Mouse (Mus musculus) liver, embryonic 12.5 days (tissue): ENCODE data around the gene Tbc1d16. TPM values are rescaled to one million over a fixed set of nuclear protein-coding genes. Genes with fewer than 3 reads are reported as not detected.

ENCODE experiments used
- ATAC-seq: fragments of 200-750 bp; cut with Nextera tagmentation; 2 replicates; pipeline ENCODE4 v1.8.0; 2017; ENCODE audit warnings: moderate number of reproducible peaks, mild to moderate bottlenecking, moderate library complexity
- H3K27ac ChIP-seq: fragments of 300-500 bp; sonication (generic); 2 replicates; pipeline ENCODE4 v1.5.1; 2016; ENCODE audit warnings: mild to moderate bottlenecking
- H3K27me3 ChIP-seq: fragments of 300-500 bp; sonication (generic); replicated peaks from 2 replicates; pipeline ENCODE4 v1.6.1; 2016; ENCODE audit warnings: mild to moderate bottlenecking, moderate library complexity
- H3K36me3 ChIP-seq: fragments of 300-500 bp; sonication (generic); 2 replicates; pipeline ENCODE4 v1.6.1; 2016; ENCODE audit warnings: mild to moderate bottlenecking, moderate library complexity
- H3K4me1 ChIP-seq: fragments of 300-500 bp; sonication (generic); 2 replicates; pipeline ENCODE4 v1.6.1; 2016
- H3K4me2 ChIP-seq: fragments of 300-500 bp; sonication (generic); 2 replicates; pipeline ENCODE4 v1.6.1; 2016; ENCODE audit warnings: mild to moderate bottlenecking, moderate library complexity
- H3K4me3 ChIP-seq: fragments of 300-500 bp; sonication (generic); 2 replicates; pipeline ENCODE4 v1.5.1; 2016; ENCODE audit warnings: mild to moderate bottlenecking, moderate library complexity
- H3K9ac ChIP-seq: fragments of 300-500 bp; sonication (generic); 2 replicates; pipeline ENCODE4 v1.6.1; 2016; ENCODE audit warnings: mild to moderate bottlenecking, moderate library complexity
- H3K9me3 ChIP-seq: fragments of 300-500 bp; sonication (generic); replicated peaks from 2 replicates; pipeline ENCODE4 v1.6.1; 2016; ENCODE audit warnings: mild to moderate bottlenecking, moderate library complexity
- WGBS: fragments of 180-500 bp; shearing (Covaris S2); methylation state at CpG from one replicate; pipeline ENCODE4 v1.1.7; 2016; ENCODE audit not compliant: insufficient replicate concordance; 5-methylcytosine and 5-hydroxymethylcytosine counted together
- polyA plus RNA-seq: library from polyadenylated mRNA; unstranded; fragments of >200 nt; fragmentation: Nextera tagmentation; extraction: Ambion mirVana; gene quantifications from 2 replicates; pipeline ENCODE4 v1.2.1, GENCODE M21; 2016

The Tbc1d16 gene
- polyA plus RNA-seq, 1 experiment from 2014 or later: 1.8 TPM

DNA sequence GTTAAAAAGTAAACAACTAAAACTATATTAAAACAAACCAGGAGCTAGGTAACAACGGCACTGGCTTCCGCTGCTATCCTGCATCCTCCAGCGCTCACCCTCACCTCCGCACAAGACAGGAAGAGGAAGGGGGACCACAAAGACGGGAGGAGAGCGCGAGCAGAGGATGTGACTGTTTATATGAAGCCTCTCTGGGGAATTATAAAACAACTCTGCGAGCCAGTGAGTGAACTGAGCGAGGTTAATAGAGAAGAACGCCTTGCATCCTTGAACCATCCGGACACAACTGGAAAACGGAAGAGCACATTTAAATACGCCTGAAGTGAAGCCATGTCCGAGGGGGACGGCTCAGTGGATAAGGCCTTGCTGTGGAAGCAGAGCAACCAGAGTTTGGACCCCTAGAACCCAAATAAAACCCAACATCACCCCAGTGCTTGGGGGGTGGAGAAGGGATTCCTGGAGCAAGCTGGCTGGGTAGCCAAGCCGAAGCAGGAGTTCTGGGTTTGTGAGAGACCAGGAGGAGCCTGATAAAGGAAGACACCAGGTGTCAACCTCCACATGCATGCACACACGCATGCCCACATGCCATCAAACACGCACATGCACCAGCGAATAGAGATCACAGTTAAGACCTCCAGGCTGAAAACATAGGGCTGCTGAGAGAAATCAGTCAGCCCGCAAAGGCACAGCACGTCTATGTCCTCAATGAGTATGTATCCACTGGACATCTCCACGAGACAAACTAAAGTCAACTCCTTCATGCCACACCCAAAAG, 65.2 kb downstream of the Tbc1d16 start:
- Histone ChIP-seq H3K4me3 (no peak overlapping the region), H3K27me3 (peaks cover 7% of the 10 kb centered on the region), H3K4me1 (no peaks in the 10 kb centered on the region), H3K9me3 (no peaks in the 10 kb centered on the region), H3K27ac (no peak overlapping the region), H3K9ac (no peak overlapping the region), H3K4me2 (no peak overlapping the region), H3K36me3 (no peaks in the 10 kb centered on the region)
- 57% methylated on average over 22 of the region's 22 CpGs for WGBS
- no peak for ATAC-seq

DNA sequence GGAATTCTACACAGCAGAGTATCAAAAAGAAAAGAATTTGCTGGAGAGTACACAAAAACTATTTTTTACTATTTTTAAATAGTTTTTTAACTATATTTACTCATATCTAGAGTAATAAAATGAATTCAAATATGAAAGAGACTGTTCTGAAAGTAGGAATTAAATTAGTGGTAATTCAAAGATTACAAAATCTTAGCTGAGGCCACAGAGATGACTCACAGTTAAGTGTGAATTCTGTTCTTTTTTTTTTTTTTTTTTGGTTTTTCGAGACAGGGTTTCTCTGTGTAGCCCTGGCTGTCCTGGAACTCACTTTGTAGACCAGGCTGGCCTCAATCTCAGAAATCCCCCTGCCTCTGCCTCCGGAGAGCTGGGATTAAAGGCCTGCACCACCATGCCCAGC, 66.6 kb downstream of the Tbc1d16 start:
- Histone ChIP-seq H3K4me3 (no peak overlapping the region), H3K4me1 (no peaks in the 10 kb centered on the region), H3K9me3 (no peaks in the 10 kb centered on the region), H3K36me3 (no peaks in the 10 kb centered on the region), H3K4me2 (no peak overlapping the region), H3K27me3 (peaks cover 21% of the 10 kb centered on the region), H3K27ac (no peak overlapping the region), H3K9ac (no peak overlapping the region)
- 51% methylated on average over 2 of the region's 2 CpGs for WGBS
- ATAC-seq: no peak

DNA sequence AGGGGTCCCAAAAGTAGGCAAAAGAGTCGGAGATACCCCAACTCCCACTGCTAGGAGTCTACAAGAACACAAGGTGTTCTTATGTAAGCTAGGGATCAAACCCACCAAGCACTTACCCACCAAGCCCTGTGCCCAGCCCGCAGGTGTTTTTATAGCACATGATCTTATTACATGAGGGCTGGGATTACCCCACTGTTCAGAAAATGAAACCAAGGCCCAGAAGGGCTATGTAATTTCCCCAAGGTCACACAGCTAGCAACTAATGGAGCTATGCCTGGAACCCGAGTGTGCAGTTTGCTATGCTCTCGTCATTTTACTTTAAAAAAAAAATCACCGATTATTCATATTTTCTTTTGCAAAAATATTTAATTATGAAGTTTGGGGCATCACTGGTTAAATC, 68.2 kb downstream of the Tbc1d16 start:
- no peak for ATAC-seq
- Histone ChIP-seq H3K9me3 (no peaks in the 10 kb centered on the region), H3K4me3 (peak overlapping the region; percentile 29), H3K27ac (no peak overlapping the region), H3K4me1 (no peaks in the 10 kb centered on the region), H3K27me3 (peaks cover 37% of the 10 kb centered on the region), H3K4me2 (peak overlapping the region; percentile 45), H3K36me3 (no peaks in the 10 kb centered on the region), H3K9ac (no peak overlapping the region)
- WGBS: 72% methylated on average over 5 of the region's 5 CpGs

DNA sequence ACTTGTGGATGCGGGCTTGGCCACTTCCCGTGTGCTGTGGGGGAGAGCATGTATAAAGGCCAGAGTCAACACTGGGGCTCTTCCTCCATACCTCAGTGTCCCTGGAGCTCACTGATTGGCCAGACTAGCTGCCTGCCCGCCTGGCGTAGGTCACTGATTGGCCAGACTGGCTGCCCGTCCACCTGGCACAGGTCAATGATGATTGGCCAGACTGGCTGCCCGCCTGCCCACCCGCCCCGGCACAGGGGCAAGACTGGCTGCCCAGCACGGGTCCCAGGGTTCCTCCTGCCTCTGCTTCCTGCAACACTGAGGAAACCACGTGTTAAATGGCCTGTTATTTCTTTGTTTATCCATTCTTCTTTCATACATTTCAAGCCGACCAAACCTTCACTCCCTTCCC, 68.8 kb downstream of the Tbc1d16 start:
- 20% methylated on average over 11 of the region's 11 CpGs for WGBS
- H3K27me3 ChIP-seq: peaks cover 38% of the 10 kb centered on the region
- H3K36me3 ChIP-seq: no peaks in the 10 kb centered on the region
- ATAC-seq: peak; percentile 85
- peak overlapping the region; percentile 29 for H3K4me3 ChIP-seq
- H3K9me3 ChIP-seq: no peaks in the 10 kb centered on the region
- H3K9ac ChIP-seq: 0 out of 2 replicates have a peak overlapping the region, but pooled peaks have one; percentile 3
- H3K4me2 ChIP-seq: peak overlapping the region; percentile 45
- H3K27ac ChIP-seq: no peak overlapping the region
- no peaks in the 10 kb centered on the region for H3K4me1 ChIP-seq

DNA sequence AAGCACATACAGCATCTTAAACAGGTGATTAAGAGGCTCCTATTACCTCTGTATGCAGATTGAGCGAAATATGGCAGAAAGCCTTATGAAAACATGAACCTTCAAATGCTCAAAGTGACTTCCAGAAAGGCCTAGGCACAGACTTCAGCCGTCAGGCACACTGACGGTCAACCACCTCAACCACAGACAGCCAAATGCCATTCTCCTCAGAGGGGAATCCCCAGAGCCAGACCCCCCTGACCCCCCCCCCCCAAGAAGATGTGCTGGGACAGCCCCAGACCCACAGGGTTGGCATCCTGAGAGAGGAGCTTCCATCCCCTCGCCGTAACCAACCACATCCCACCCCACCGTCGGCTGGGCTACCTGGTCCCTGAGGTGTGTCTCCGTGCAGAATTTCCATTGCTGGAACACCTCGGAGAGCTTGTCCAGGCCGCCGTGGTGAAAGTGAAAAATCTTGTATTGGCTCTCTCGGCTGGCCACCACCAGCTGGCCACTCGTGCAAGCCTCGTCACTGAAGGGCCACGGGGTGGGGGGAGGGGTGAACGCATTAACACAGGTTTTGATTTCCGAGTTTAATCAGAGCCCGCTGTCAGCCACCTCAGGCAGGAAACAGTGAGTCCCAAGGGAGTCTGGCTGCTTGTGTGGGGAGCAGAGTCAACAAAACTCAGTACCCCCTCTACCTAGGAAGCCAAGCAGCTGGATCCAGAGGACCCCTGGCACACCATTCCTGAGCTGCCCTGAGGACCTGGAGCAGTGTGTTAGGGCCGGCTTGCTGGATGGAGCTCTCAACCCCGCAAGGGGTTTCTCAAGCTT, 70.7 kb downstream of the Tbc1d16 start:
- no peaks in the 10 kb centered on the region for H3K4me1 ChIP-seq
- H3K4me3 ChIP-seq: no peak overlapping the region
- peaks cover 38% of the 10 kb centered on the region for H3K27me3 ChIP-seq
- no peak overlapping the region for H3K4me2 ChIP-seq
- H3K9ac ChIP-seq: no peak overlapping the region
- no peak for ATAC-seq
- WGBS: 52% methylated on average over 20 of the region's 20 CpGs
- H3K9me3 ChIP-seq: no peaks in the 10 kb centered on the region
- no peaks in the 10 kb centered on the region for H3K36me3 ChIP-seq
- no peak overlapping the region for H3K27ac ChIP-seq

DNA sequence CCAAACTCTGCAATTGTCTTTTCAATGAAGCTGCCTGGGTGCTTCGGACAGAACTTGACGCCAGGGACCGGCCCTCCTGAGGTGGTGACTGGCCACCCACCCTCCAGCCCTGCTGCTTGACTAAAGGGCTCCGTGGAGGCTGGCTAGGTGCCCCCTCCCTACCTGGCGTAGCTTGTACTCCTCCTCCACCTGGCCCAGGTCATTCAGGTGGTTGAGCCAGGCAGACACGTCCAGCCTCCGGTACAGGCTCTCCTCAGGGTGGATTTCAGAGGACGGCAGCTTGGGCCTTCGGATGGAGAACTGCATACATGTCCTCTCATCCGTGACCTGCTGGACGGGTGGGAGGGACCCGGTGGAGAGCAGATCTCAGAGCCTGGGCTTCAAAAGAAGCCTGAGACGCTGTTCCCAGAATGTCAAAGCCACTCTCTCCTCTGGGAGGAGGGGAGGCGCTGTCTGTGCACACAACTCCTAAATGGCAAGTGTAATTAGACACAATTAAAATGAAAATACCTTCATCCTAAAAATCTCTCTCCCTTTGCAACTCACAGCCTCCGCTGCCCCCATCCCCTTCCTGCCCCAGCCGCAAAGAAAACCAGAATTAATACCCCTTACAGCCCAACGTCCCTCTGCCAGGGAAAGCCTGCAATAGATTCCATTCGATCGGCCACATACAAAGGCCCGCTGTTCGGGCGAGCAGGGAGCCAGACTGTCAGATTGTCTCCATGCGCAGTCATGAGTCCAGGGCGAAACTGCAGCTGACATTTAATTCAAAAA, 71.6 kb downstream of the Tbc1d16 start:
- no peaks in the 10 kb centered on the region for H3K4me1 ChIP-seq
- no peak for ATAC-seq
- 60% methylated on average over 24 of the region's 24 CpGs for WGBS

DNA sequence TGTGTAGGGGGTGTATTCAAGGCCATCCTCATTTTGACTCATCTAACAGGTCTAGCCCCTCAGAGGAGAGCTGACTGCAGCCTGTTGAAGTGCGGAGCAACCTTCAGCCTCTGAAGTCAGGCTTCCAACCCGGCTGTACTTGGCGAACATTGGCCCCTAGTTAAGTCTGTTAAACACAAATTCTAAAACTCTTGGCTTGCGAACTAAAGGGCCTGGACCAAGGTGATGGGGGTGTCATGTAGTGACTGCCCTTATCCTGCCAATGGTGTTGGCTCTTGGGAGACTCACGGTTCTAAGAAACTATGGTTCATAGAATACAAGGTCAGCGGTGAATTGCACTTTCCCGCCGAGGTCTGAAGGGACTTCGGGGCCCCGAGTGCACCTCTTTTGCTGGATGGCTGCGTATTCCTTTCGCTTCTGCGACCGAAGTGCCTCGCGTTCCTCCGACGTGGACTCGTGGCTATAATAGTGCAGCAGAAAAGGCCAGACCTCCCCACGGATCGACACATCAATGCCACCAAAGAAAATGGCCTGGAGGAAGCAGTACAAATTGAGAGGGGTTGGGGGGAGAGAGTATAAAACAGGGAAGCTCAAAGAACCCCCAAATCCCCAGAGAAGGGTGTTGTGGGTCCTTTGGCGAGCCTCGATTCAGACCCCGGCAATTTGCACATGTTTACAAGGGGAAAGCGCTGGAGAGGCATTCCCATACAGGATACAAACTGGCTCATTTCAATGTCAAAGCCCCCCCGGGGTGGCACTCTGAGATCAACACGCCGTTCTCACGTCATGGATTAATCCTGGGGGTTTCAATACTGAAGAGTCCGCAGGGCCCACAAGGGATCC, 72.4 kb downstream of the Tbc1d16 start:
- no peak overlapping the region for H3K4me2 ChIP-seq
- H3K9me3 ChIP-seq: no peaks in the 10 kb centered on the region
- no peak overlapping the region for H3K9ac ChIP-seq
- WGBS: 59% methylated on average over 30 of the region's 30 CpGs
- no peak for ATAC-seq
- no peaks in the 10 kb centered on the region for H3K36me3 ChIP-seq
- H3K4me3 ChIP-seq: no peak overlapping the region
- peaks cover 38% of the 10 kb centered on the region for H3K27me3 ChIP-seq
- no peak overlapping the region for H3K27ac ChIP-seq
- no peaks in the 10 kb centered on the region for H3K4me1 ChIP-seq

More for the DNA sequence above, 71.6 kb downstream of the Tbc1d16 start:
- H3K9ac ChIP-seq: no peak overlapping the region
- H3K4me3 ChIP-seq: no peak overlapping the region
- H3K4me2 ChIP-seq: no peak overlapping the region
- H3K36me3 ChIP-seq: no peaks in the 10 kb centered on the region
- peaks cover 38% of the 10 kb centered on the region for H3K27me3 ChIP-seq
- no peak overlapping the region for H3K27ac ChIP-seq
- H3K9me3 ChIP-seq: no peaks in the 10 kb centered on the region

DNA sequence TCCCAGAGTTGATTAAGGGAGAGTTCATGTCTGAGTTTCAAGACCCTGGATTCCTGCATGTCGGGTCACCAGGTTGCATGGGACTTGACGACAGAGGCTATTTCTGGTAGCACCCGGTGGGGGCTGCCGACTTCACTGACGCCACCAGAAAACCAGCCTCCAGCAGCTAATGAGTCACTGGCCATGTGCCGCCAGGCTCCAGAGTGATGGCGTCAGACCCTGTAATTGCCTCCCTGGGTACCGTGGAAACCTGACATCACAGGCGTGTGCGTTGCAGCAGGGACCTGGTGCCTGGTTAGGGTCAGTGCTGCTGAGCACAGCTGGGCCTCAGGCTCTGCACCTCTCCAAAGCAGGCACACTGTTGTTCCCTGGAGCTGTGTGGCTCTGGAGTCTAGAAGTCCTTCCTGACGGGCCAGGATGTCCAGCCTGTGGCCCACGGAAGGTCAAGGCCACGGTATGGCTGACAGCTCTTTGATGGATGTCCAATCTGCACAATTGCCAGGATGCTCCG, 75.9 kb downstream of the Tbc1d16 start:
- no peaks in the 10 kb centered on the region for H3K9me3 ChIP-seq
- no peaks in the 10 kb centered on the region for H3K4me1 ChIP-seq
- no peak overlapping the region for H3K9ac ChIP-seq
- WGBS: 68% methylated on average over 14 of the region's 14 CpGs
- ATAC-seq: no peak
- no peak overlapping the region for H3K4me3 ChIP-seq
- 0 out of 2 replicates have a peak, but pooled peaks cover 4% of the 10 kb centered on the region for H3K36me3 ChIP-seq
- H3K4me2 ChIP-seq: no peak overlapping the region
- peaks cover 24% of the 10 kb centered on the region for H3K27me3 ChIP-seq
- no peak overlapping the region for H3K27ac ChIP-seq

DNA sequence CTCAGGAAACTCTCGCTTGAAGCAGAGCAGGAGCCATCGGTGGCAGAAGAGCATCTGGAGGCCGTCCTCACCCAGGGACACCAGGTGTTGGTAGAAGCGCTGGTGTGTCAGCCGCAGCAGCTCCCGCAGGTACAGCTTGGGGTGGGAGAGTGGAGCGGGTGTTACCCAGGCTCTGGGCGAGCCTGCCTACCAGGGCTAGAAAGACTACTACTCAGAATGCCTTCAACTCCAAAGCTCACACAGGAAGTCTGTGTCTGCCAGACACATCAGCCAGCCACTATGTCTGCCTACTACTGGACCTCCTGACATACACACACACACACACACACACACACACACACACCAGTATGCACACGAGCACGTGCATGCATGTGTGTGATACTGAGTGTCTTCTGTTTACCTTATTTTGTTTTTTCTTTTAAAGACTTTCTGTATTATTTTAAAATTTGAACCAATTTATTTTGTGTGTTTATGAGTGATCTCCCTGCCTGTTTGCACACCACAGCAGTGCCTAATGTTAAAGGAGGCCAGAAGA, 77.2 kb downstream of the Tbc1d16 start:
- H3K4me2 ChIP-seq: no peak overlapping the region
- no peak overlapping the region for H3K27ac ChIP-seq
- 71% methylated on average over 10 of the region's 10 CpGs for WGBS
- no peak for ATAC-seq
- H3K4me3 ChIP-seq: no peak overlapping the region
- peaks cover 12% of the 10 kb centered on the region; the same call in 1 of the 2 replicates for H3K27me3 ChIP-seq
- H3K36me3 ChIP-seq: 0 out of 2 replicates have a peak, but pooled peaks cover 4% of the 10 kb centered on the region
- H3K9me3 ChIP-seq: no peaks in the 10 kb centered on the region
- H3K4me1 ChIP-seq: no peaks in the 10 kb centered on the region
- no peak overlapping the region for H3K9ac ChIP-seq

DNA sequence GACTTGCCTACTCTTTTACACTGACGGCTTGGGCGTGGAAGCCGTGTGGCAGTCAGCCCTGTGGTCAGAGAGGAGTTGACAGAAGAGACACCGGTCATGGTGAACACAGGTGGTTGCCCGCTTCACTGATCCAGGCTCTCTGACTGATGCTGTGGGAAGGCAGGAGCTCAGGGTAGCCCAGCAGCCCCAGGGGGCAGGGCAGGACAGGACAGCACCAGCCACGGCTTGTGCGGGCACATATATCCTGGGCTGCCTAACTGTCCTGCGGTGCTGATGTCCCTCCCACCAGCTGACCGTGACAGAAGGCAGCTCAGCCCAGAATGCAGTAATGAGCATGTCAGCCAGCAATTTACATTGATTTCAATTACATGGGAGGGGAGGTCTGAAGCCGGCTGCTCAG, 77.9 kb downstream of the Tbc1d16 start:
- WGBS: 71% methylated on average over 10 of the region's 10 CpGs
- ATAC-seq: no peak
- Histone ChIP-seq H3K4me3 (no peak overlapping the region), H3K36me3 (0 out of 2 replicates have a peak, but pooled peaks cover 4% of the 10 kb centered on the region), H3K4me1 (no peaks in the 10 kb centered on the region), H3K9me3 (no peaks in the 10 kb centered on the region), H3K27ac (no peak overlapping the region), H3K9ac (no peak overlapping the region), H3K27me3 (peaks cover 5% of the 10 kb centered on the region; the same call in 1 of the 2 replicates), H3K4me2 (no peak overlapping the region)

DNA sequence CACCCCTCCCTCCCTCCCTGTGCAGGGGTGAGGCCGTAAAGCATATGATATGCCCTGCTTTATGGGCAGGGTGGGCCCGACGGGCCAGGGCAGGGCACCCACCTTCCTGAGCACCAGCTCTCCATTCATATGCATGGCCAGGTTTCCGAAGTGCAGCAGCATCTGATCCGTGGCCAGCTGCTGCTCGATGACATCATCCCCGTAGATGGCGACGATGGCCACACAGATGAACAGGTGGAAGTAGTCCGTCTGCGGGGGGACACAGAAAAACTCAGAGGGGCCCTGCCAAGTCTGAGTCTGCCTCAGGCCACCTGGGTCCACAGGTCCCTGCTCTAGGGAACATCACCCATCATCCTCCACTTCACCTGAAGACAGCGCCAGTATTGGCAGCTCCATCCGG, 79.5 kb downstream of the Tbc1d16 start:
- no peak overlapping the region for H3K9ac ChIP-seq
- 0 out of 2 replicates have a peak, but pooled peaks cover 6% of the 10 kb centered on the region for H3K4me1 ChIP-seq
- no peak for ATAC-seq
- H3K27me3 ChIP-seq: no peaks in the 10 kb centered on the region
- no peaks in the 10 kb centered on the region for H3K9me3 ChIP-seq
- no peak overlapping the region for H3K4me3 ChIP-seq
- 89% methylated on average over 12 of the region's 13 CpGs for WGBS
- H3K4me2 ChIP-seq: no peak overlapping the region
- H3K36me3 ChIP-seq: 0 out of 2 replicates have a peak, but pooled peaks cover 4% of the 10 kb centered on the region
- H3K27ac ChIP-seq: no peak overlapping the region
